Mouse (Mus musculus) myocyte (in vitro differentiated cells): ENCODE results near the gene Rps6ka3. TPM values are rescaled to one million over a fixed set of nuclear protein-coding genes. Genes with fewer than 3 reads are reported as not detected.

Source experiments
- H3K27me3 ChIP-seq: one replicate; pipeline ENCODE4 v1.6.1; 2011; ENCODE audit not compliant: control insufficient read depth, insufficient read depth, insufficient read length
- H3K36me3 ChIP-seq: one replicate; pipeline ENCODE4 v1.6.1; 2011; ENCODE audit not compliant: control insufficient read depth, insufficient read depth
- H3K4me2 ChIP-seq: one replicate; pipeline ENCODE4 v1.6.1; 2011; ENCODE audit warnings: low read depth, control low read depth
- H3K4me3 ChIP-seq: one replicate; pipeline ENCODE4 v1.5.1; 2011; ENCODE audit warnings: mild to moderate bottlenecking, control low read depth, moderate library complexity
- H3K79me2 ChIP-seq: one replicate; pipeline ENCODE4 v1.6.1; 2011; ENCODE audit not compliant: control insufficient read depth, insufficient read depth
- H3ac ChIP-seq: one replicate; pipeline ENCODE4 v1.6.1; 2011; ENCODE audit not compliant: control insufficient read depth, insufficient read length
- CEBPB ChIP-seq: IDR thresholded peaks from 2 replicates; pipeline ENCODE4 v1.6.1; 2011; ENCODE audit warnings: mild to moderate bottlenecking, moderate library complexity; ENCODE audit not compliant: poor library complexity, insufficient read depth, severe bottlenecking
- E2F4 ChIP-seq: IDR thresholded peaks from one replicate; pipeline ENCODE4 v1.6.1; 2011; ENCODE audit warnings: mild to moderate bottlenecking, control low read depth, moderate library complexity; ENCODE audit not compliant: insufficient read depth
- MAX ChIP-seq: IDR thresholded peaks from one replicate; pipeline ENCODE4 v1.6.1; 2011; ENCODE audit warnings: low read depth, mild to moderate bottlenecking, control low read depth
- MYOD1 ChIP-seq, 3 experiments: IDR thresholded peaks; one replicate each; pipeline ENCODE4 v1.6.1; 2011; ENCODE audit warnings: control low read depth in 2 of 3, low read depth in 2 of 3, mild to moderate bottlenecking in 2 of 3, moderate library complexity in 1 of 3; ENCODE audit not compliant: insufficient read length in 2 of 3, control insufficient read depth in 1 of 3
- MYOG ChIP-seq, 3 experiments: IDR thresholded peaks; one replicate each; pipeline ENCODE4 v1.6.1; 2011; ENCODE audit warnings: control low read depth in 2 of 3, low read depth in 2 of 3, mild to moderate bottlenecking in 2 of 3; ENCODE audit not compliant: insufficient read length in 2 of 3, control insufficient read depth in 1 of 3, insufficient read depth in 1 of 3
- POLR2A ChIP-seq: IDR thresholded peaks from one replicate; pipeline ENCODE4 v1.6.1; 2011; ENCODE audit warnings: low read depth, mild to moderate bottlenecking, control low read depth, moderate library complexity; ENCODE audit not compliant: insufficient read length
- POLR2AphosphoS2 ChIP-seq: IDR thresholded peaks from one replicate; pipeline ENCODE4 v1.6.1; 2011; ENCODE audit warnings: low read depth, control low read depth; ENCODE audit not compliant: insufficient read length
- REST ChIP-seq: IDR thresholded peaks from one replicate; pipeline ENCODE4 v1.6.1; 2011; ENCODE audit warnings: mild to moderate bottlenecking, control low read depth, moderate library complexity; ENCODE audit not compliant: insufficient read depth, insufficient read length
- SRF ChIP-seq: IDR thresholded peaks from one replicate; pipeline ENCODE4 v1.6.1; 2011; ENCODE audit warnings: low read depth; ENCODE audit not compliant: control insufficient read depth, insufficient read length
- TCF12 ChIP-seq: IDR thresholded peaks from one replicate; pipeline ENCODE4 v1.6.1; 2011; ENCODE audit warnings: mild to moderate bottlenecking, control low read depth; ENCODE audit not compliant: poor library complexity, insufficient read depth, severe bottlenecking
- TCF3 ChIP-seq: IDR thresholded peaks from one replicate; pipeline ENCODE4 v1.6.1; 2011; ENCODE audit warnings: low read depth, control low read depth; ENCODE audit not compliant: insufficient read length
- USF1 ChIP-seq: IDR thresholded peaks from one replicate; pipeline ENCODE4 v1.6.1; 2011; ENCODE audit warnings: low read depth, mild to moderate bottlenecking, control low read depth, moderate library complexity
- polyA plus RNA-seq: library from polyadenylated mRNA; unstranded; fragments of >200 nt; fragmentation: generic; extraction: Trizol; gene quantifications from one replicate; pipeline ENCODE4 v1.2.1, GENCODE M21; 2012; ENCODE audit warnings: missing spikeins

Rps6ka3 gene
- polyA plus RNA-seq, 1 experiment, result 10.0 TPM

DNA sequence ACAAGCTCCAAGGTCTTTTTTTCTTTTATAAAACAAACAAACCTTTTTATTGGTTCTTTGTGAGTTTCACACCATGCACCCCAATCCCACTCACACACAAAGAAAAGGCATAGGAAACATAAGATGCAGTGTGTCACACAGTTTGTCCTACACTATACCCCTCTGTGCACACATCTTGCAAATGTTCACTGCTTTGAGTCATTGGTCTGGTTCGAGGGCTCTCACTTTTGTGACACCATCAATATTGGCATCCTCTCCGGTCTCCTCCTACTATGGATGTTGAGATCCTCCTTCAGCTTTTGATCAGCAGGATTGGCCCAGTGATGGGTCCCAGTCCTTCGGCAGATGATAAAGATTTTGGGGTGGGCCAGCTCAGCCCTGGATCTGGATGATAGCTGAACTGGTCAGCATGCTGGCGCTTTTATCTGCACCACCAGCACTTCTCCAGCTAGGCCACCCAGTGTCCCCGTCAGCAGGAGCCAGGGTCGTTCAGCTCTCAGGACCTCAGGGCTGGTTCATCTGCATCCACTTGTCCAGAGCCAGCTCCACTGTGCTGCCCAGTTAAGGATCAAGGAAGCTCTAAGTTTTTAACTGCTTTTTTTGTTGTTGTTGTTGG lies 180.3 kb downstream of the Rps6ka3 start:
- Histone ChIP-seq H3K4me2 (no peak overlapping the region), H3K4me3 (no peak overlapping the region), H3K79me2 (no peaks in the 10 kb centered on the region), H3ac (no peak overlapping the region), H3K36me3 (no peaks in the 10 kb centered on the region), H3K27me3 (no peaks in the 10 kb centered on the region)
- TF ChIP-seq E2F4 (no peak), CEBPB (no peak), REST (no peak), MYOG (IDR thresholded peaks at IDR 0.05; ENCODE audit: control insufficient read depth in 1 of 3, insufficient read depth in 1 of 3, insufficient read length in 2 of 3, low read depth in 2 of 3) (no peak), POLR2AphosphoS2 (peak; percentile 15), TCF3 (no peak), SRF (no peak), MAX (no peak), MYOD1 (IDR thresholded peaks at IDR 0.05; ENCODE audit: control insufficient read depth in 1 of 3, insufficient read length in 2 of 3, low read depth in 2 of 3) (no peak)

- no peak for TF ChIP-seq REST
- TF ChIP-seq MYOD1 (IDR thresholded peaks at IDR 0.05; ENCODE audit: control insufficient read depth in 1 of 3, insufficient read length in 2 of 3, low read depth in 2 of 3), result no peak
- TF ChIP-seq CEBPB, result no peak
- no peak for TF ChIP-seq SRF
- no peak for TF ChIP-seq POLR2A
- H3ac ChIP-seq, result no peak overlapping the region
Measured at GRCm38 (mm10) chrX:159391239-159391638, 181.1 kb downstream of the Rps6ka3 start.

DNA sequence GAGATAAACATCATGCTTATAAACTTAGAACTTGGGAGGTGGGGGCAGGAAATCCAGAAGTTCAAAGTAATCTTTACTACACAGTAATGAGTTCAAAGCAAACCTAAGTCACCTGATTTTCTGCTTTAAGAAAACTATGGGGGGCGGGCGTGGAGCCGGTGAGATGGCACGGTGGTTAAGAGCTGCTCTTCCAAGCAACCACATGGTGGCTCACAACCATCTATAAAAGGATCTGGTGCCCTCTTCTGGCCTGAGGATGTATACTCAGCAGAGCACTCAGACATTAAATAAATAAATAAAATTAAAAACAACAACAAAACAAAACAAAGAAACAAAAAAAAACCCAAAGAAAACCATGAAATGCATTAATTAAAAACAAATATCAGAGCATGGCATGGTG lies 199.1 kb downstream of the Rps6ka3 start:
- no peak for TF ChIP-seq POLR2AphosphoS2
- H3K27me3 ChIP-seq, result peaks cover 4% of the 10 kb centered on the region
- no peaks in the 10 kb centered on the region for H3K36me3 ChIP-seq
- H3ac ChIP-seq, result no peak overlapping the region
- H3K4me2 ChIP-seq, result no peak overlapping the region
- no peaks in the 10 kb centered on the region for H3K79me2 ChIP-seq
- no peak overlapping the region for H3K4me3 ChIP-seq

More at GRCm38 (mm10) chrX:159391239-159391638, 181.1 kb downstream of the Rps6ka3 start:
- H3K27me3 ChIP-seq, result no peaks in the 10 kb centered on the region
- H3K79me2 ChIP-seq, result no peaks in the 10 kb centered on the region
- H3K4me3 ChIP-seq, result no peak overlapping the region
- H3K36me3 ChIP-seq, result no peaks in the 10 kb centered on the region
- no peak overlapping the region for H3K4me2 ChIP-seq

GRCm38 (mm10) chrX:159414130-159414828 lies 204.2 kb downstream of the Rps6ka3 start, which contains the start of gene Map7d2:
Gene Map7d2 (plus strand): TSS chrX:159414572.
- Histone ChIP-seq H3K79me2 (no peaks in the 10 kb centered on the region), H3K27me3 (peaks cover 14% of the 10 kb centered on the region), H3K4me3 (no peak within 1 kb of the TSS), H3ac (no peak within 1 kb of the TSS), H3K36me3 (no peaks in the 10 kb centered on the region), H3K4me2 (no peak within 1 kb of the TSS)
- TF ChIP-seq REST (no peak), E2F4 (no peak), MYOG (IDR thresholded peaks at IDR 0.05; ENCODE audit: control insufficient read depth in 1 of 3, insufficient read depth in 1 of 3, insufficient read length in 2 of 3, low read depth in 2 of 3) (no peak), POLR2AphosphoS2 (no peak), USF1 (no peak), TCF3 (no peak), SRF (no peak), POLR2A (no peak)

- no peak for TF ChIP-seq E2F4
- no peak for TF ChIP-seq TCF3
- TF ChIP-seq REST, result no peak
- no peak for TF ChIP-seq CEBPB
- TF ChIP-seq MYOD1 (IDR thresholded peaks at IDR 0.05; ENCODE audit: control insufficient read depth in 1 of 3, insufficient read length in 2 of 3, low read depth in 2 of 3), result no peak
- no peak for TF ChIP-seq TCF12
- no peak for TF ChIP-seq SRF
- TF ChIP-seq MYOG (IDR thresholded peaks at IDR 0.05; ENCODE audit: control insufficient read depth in 1 of 3, insufficient read depth in 1 of 3, insufficient read length in 2 of 3, low read depth in 2 of 3), result no peak
- no peak for TF ChIP-seq POLR2A
- TF ChIP-seq MAX, result no peak
- TF ChIP-seq USF1, result no peak
- no peak for TF ChIP-seq POLR2AphosphoS2
- no peak overlapping the region for H3K4me2 ChIP-seq
- H3K36me3 ChIP-seq, result no peaks in the 10 kb centered on the region
- H3K4me3 ChIP-seq, result no peak overlapping the region
- H3K79me2 ChIP-seq, result no peaks in the 10 kb centered on the region
- H3K27me3 ChIP-seq, result peaks cover 14% of the 10 kb centered on the region
- H3ac ChIP-seq, result no peak overlapping the region
Measured at GRCm38 (mm10) chrX:159414829-159415673, 204.9 kb downstream of the Rps6ka3 start.
